Mouse (Mus musculus) myocyte (in vitro differentiated cells): ENCODE measurements at regions not wholly inside any gene's neighbourhood (a gene's known extent, or its start where the extent isn't known, plus 50 kb on each side); places are given as distances from the start of the nearest gene placed in this dataset.

Experiments
- H3K27me3 ChIP-seq: one replicate; pipeline ENCODE4 v1.6.1; 2011; ENCODE audit not compliant: control insufficient read depth, insufficient read depth, insufficient read length
- H3K36me3 ChIP-seq: one replicate; pipeline ENCODE4 v1.6.1; 2011; ENCODE audit not compliant: control insufficient read depth, insufficient read depth
- H3K4me2 ChIP-seq: one replicate; pipeline ENCODE4 v1.6.1; 2011; ENCODE audit warnings: low read depth, control low read depth
- H3K4me3 ChIP-seq: one replicate; pipeline ENCODE4 v1.5.1; 2011; ENCODE audit warnings: mild to moderate bottlenecking, control low read depth, moderate library complexity
- H3K79me2 ChIP-seq: one replicate; pipeline ENCODE4 v1.6.1; 2011; ENCODE audit not compliant: control insufficient read depth, insufficient read depth
- H3ac ChIP-seq: one replicate; pipeline ENCODE4 v1.6.1; 2011; ENCODE audit not compliant: control insufficient read depth, insufficient read length
- CEBPB ChIP-seq: IDR thresholded peaks from 2 replicates; pipeline ENCODE4 v1.6.1; 2011; ENCODE audit warnings: mild to moderate bottlenecking, moderate library complexity; ENCODE audit not compliant: poor library complexity, insufficient read depth, severe bottlenecking
- E2F4 ChIP-seq: IDR thresholded peaks from one replicate; pipeline ENCODE4 v1.6.1; 2011; ENCODE audit warnings: mild to moderate bottlenecking, control low read depth, moderate library complexity; ENCODE audit not compliant: insufficient read depth
- MAX ChIP-seq: IDR thresholded peaks from one replicate; pipeline ENCODE4 v1.6.1; 2011; ENCODE audit warnings: low read depth, mild to moderate bottlenecking, control low read depth
- MYOD1 ChIP-seq, 3 experiments: IDR thresholded peaks; one replicate each; pipeline ENCODE4 v1.6.1; 2011; ENCODE audit warnings: control low read depth in 2 of 3, low read depth in 2 of 3, mild to moderate bottlenecking in 2 of 3, moderate library complexity in 1 of 3; ENCODE audit not compliant: insufficient read length in 2 of 3, control insufficient read depth in 1 of 3
- MYOG ChIP-seq, 3 experiments: IDR thresholded peaks; one replicate each; pipeline ENCODE4 v1.6.1; 2011; ENCODE audit warnings: control low read depth in 2 of 3, low read depth in 2 of 3, mild to moderate bottlenecking in 2 of 3; ENCODE audit not compliant: insufficient read length in 2 of 3, control insufficient read depth in 1 of 3, insufficient read depth in 1 of 3
- POLR2A ChIP-seq: IDR thresholded peaks from one replicate; pipeline ENCODE4 v1.6.1; 2011; ENCODE audit warnings: low read depth, mild to moderate bottlenecking, control low read depth, moderate library complexity; ENCODE audit not compliant: insufficient read length
- POLR2AphosphoS2 ChIP-seq: IDR thresholded peaks from one replicate; pipeline ENCODE4 v1.6.1; 2011; ENCODE audit warnings: low read depth, control low read depth; ENCODE audit not compliant: insufficient read length
- REST ChIP-seq: IDR thresholded peaks from one replicate; pipeline ENCODE4 v1.6.1; 2011; ENCODE audit warnings: mild to moderate bottlenecking, control low read depth, moderate library complexity; ENCODE audit not compliant: insufficient read depth, insufficient read length
- SRF ChIP-seq: IDR thresholded peaks from one replicate; pipeline ENCODE4 v1.6.1; 2011; ENCODE audit warnings: low read depth; ENCODE audit not compliant: control insufficient read depth, insufficient read length
- TCF12 ChIP-seq: IDR thresholded peaks from one replicate; pipeline ENCODE4 v1.6.1; 2011; ENCODE audit warnings: mild to moderate bottlenecking, control low read depth; ENCODE audit not compliant: poor library complexity, insufficient read depth, severe bottlenecking
- TCF3 ChIP-seq: IDR thresholded peaks from one replicate; pipeline ENCODE4 v1.6.1; 2011; ENCODE audit warnings: low read depth, control low read depth; ENCODE audit not compliant: insufficient read length
- USF1 ChIP-seq: IDR thresholded peaks from one replicate; pipeline ENCODE4 v1.6.1; 2011; ENCODE audit warnings: low read depth, mild to moderate bottlenecking, control low read depth, moderate library complexity

DNA sequence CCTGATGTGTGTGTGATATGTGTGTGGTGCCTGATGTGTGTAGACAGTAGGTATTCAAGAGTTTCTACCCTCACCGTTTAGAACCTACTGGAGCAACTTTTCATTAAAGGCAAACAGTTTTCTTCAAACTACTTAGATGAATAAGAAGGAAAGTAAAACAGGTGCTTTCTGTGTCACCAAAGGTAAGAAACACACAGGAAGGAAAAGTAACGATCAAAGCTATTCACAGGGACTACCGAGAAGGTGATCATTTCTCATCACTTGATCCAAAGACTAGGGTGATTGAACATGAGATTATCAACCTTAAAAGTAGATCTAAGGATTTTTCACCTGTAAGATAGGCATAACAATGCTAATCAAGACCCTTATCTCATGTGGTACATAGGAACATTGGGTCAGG is 113.4 kb upstream of the Trib2 start:
- no peak overlapping the region for H3K4me2 ChIP-seq
- no peaks in the 10 kb centered on the region for H3K79me2 ChIP-seq
- no peaks in the 10 kb centered on the region for H3K27me3 ChIP-seq
- H3K4me3 ChIP-seq = no peak overlapping the region
- TF ChIP-seq POLR2AphosphoS2 = no peak
- no peak for TF ChIP-seq SRF
- TF ChIP-seq REST = no peak
- TF ChIP-seq TCF3 = no peak
- no peak for TF ChIP-seq POLR2A
- TF ChIP-seq MAX = no peak
- TF ChIP-seq TCF12 = no peak
- TF ChIP-seq MYOG (IDR thresholded peaks at IDR 0.05; ENCODE audit: control insufficient read depth in 1 of 3, insufficient read depth in 1 of 3, insufficient read length in 2 of 3, low read depth in 2 of 3) = no peak
- no peak for TF ChIP-seq CEBPB
- no peak for TF ChIP-seq MYOD1 (IDR thresholded peaks at IDR 0.05; ENCODE audit: control insufficient read depth in 1 of 3, insufficient read length in 2 of 3, low read depth in 2 of 3)
- no peak for TF ChIP-seq E2F4
- TF ChIP-seq USF1 = no peak
- H3K36me3 ChIP-seq = no peaks in the 10 kb centered on the region
- no peak overlapping the region for H3ac ChIP-seq

DNA sequence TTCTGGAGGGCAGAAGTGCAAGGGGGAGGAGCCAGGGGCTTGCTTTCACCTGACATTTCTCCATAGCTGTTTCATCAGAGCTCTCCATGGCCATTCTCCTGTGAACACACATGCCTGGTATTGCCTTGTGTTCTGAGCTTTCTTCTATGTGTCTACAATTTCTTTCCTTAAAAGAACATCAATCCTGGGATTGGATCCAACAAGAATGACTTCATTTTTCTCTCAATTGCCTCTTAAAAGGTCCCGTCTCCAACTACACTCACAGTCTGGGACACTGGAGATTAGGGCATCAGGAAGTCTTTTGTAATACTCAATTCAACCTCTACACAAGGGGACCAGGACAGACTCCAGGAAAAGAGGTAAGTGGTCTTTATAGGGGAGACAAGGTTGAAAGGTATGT is 112.8 kb upstream of the Trib2 start:
- Histone ChIP-seq H3ac (no peak overlapping the region), H3K4me3 (no peak overlapping the region), H3K4me2 (no peak overlapping the region), H3K79me2 (no peaks in the 10 kb centered on the region), H3K36me3 (no peaks in the 10 kb centered on the region), H3K27me3 (no peaks in the 10 kb centered on the region)
- TF ChIP-seq MAX (no peak), USF1 (no peak), POLR2AphosphoS2 (no peak), TCF3 (no peak), E2F4 (no peak), MYOD1 (IDR thresholded peaks at IDR 0.05; ENCODE audit: control insufficient read depth in 1 of 3, insufficient read length in 2 of 3, low read depth in 2 of 3) (no peak), SRF (no peak), TCF12 (no peak), MYOG (IDR thresholded peaks at IDR 0.05; ENCODE audit: control insufficient read depth in 1 of 3, insufficient read depth in 1 of 3, insufficient read length in 2 of 3, low read depth in 2 of 3) (no peak), REST (no peak), POLR2A (no peak), CEBPB (no peak)

DNA sequence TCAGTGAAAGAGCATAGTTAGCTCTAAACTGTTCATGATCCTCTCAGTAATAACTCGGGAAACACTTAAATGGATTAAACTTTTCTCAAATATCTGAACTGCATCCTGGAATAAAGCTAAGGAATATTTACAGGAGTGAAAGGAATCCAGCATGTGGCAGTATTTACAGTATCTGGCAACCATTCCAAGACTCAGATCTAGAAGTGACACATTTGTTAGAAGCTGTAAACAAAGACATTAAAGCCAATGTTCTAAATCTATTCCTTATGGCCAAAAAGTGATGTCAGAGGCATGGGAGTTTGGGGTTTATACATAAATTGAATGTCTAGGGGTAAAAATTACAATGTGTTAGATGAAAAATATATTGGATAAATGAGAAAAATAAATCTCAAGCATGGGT is 101.6 kb upstream of the Trib2 start:
- Histone ChIP-seq H3K36me3 (no peaks in the 10 kb centered on the region), H3K27me3 (no peaks in the 10 kb centered on the region), H3K79me2 (no peaks in the 10 kb centered on the region), H3ac (no peak overlapping the region), H3K4me3 (no peak overlapping the region), H3K4me2 (no peak overlapping the region)
- no peak for TF ChIP-seq TCF12
- TF ChIP-seq MAX = no peak
- TF ChIP-seq POLR2A = no peak
- no peak for TF ChIP-seq REST
- no peak for TF ChIP-seq TCF3
- TF ChIP-seq SRF = no peak
- TF ChIP-seq CEBPB = no peak
- TF ChIP-seq MYOD1 (IDR thresholded peaks at IDR 0.05; ENCODE audit: control insufficient read depth in 1 of 3, insufficient read length in 2 of 3, low read depth in 2 of 3) = no peak
- TF ChIP-seq USF1 = no peak
- TF ChIP-seq POLR2AphosphoS2 = no peak
- no peak for TF ChIP-seq MYOG (IDR thresholded peaks at IDR 0.05; ENCODE audit: control insufficient read depth in 1 of 3, insufficient read depth in 1 of 3, insufficient read length in 2 of 3, low read depth in 2 of 3)
- no peak for TF ChIP-seq E2F4

DNA sequence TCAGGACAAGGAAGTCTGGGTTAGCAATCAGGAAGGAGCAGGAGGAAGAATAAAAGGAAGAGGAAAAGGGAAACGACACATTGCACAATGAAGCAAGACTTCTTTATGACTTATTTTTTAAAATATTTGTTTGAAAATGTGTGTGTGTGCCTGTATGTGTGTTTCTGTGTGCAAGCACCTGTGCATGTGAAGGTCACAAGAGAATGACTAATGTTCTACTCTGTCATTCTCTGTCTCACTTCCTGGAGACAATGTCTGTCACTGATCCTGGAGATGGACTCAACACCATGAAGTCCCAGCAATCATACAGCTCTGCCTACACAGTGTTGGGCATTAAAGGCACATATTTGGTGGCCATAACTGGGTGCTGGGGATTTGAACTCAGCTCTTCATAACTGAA is 96.2 kb upstream of the Trib2 start:
- Histone ChIP-seq H3K36me3 (no peaks in the 10 kb centered on the region), H3K4me3 (no peak overlapping the region), H3K79me2 (no peaks in the 10 kb centered on the region), H3K27me3 (no peaks in the 10 kb centered on the region), H3ac (no peak overlapping the region), H3K4me2 (no peak overlapping the region)
- TF ChIP-seq POLR2AphosphoS2 = no peak
- no peak for TF ChIP-seq TCF12
- TF ChIP-seq USF1 = no peak
- no peak for TF ChIP-seq REST
- TF ChIP-seq SRF = no peak
- no peak for TF ChIP-seq MYOG (IDR thresholded peaks at IDR 0.05; ENCODE audit: control insufficient read depth in 1 of 3, insufficient read depth in 1 of 3, insufficient read length in 2 of 3, low read depth in 2 of 3)
- no peak for TF ChIP-seq CEBPB
- no peak for TF ChIP-seq TCF3

DNA sequence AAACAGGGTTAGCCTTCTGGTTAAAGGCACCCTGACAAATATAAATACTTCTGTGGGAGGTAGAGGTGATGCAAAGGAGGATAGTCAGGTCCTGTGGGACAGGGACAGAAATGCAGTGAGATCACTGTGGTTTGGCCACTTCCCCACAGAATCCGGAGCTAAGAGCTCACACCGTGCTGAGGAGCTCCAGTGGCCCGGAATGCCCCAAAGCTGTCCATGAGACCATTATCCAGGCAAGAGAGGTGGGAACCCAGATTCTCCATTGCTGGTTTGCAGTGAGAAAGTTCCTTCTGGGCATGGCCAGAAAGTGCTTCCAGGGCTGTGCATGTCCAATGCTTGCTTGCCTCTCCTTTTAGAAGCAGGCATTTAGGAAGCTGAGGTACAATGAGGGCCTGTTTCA is 95.8 kb upstream of the Trib2 start:
- Histone ChIP-seq H3K4me3 (no peak overlapping the region), H3ac (no peak overlapping the region), H3K79me2 (no peaks in the 10 kb centered on the region), H3K4me2 (no peak overlapping the region), H3K36me3 (no peaks in the 10 kb centered on the region), H3K27me3 (no peaks in the 10 kb centered on the region)
- no peak for TF ChIP-seq MYOG (IDR thresholded peaks at IDR 0.05; ENCODE audit: control insufficient read depth in 1 of 3, insufficient read depth in 1 of 3, insufficient read length in 2 of 3, low read depth in 2 of 3)
- TF ChIP-seq POLR2A = no peak
- TF ChIP-seq MYOD1 (IDR thresholded peaks at IDR 0.05; ENCODE audit: control insufficient read depth in 1 of 3, insufficient read length in 2 of 3, low read depth in 2 of 3) = no peak
- no peak for TF ChIP-seq POLR2AphosphoS2
- TF ChIP-seq MAX = no peak
- no peak for TF ChIP-seq E2F4
